Mouse (Mus musculus) splenic B cell, adult 2 months (primary cell): ENCODE measurements around the gene Gnb2.

Source experiments
- DNase-seq: peaks from one replicate; pipeline ENCODE4 v3.0.0-alpha.2; 2011; ENCODE audit warnings: low read depth, low spot score
- H3K27me3 ChIP-seq: 2 replicates; pipeline ENCODE4 v1.6.1; 2012; ENCODE audit warnings: mild to moderate bottlenecking, low read length, moderate library complexity, mixed read lengths; ENCODE audit not compliant: control insufficient read depth, poor library complexity, insufficient read depth, severe bottlenecking
- H3K36me3 ChIP-seq: 2 replicates; pipeline ENCODE4 v1.6.1; 2012; ENCODE audit warnings: mild to moderate bottlenecking, low read length, moderate library complexity, mixed read lengths; ENCODE audit not compliant: control insufficient read depth, poor library complexity, insufficient read depth, severe bottlenecking

Gene Gnb2

GRCm38 (mm10) chr5:137553411-137553837 is 20.1 kb upstream of the Gnb2 start, which contains the start of gene Actl6b:
Gene Actl6b, plus strand, starts transcription at chr5:137553517.
- peak; percentile 38 for DNase-seq
- Histone ChIP-seq H3K27me3 (peaks cover 5% of the 10 kb centered on the region), H3K36me3 (no peaks in the 10 kb centered on the region)

GRCm38 (mm10) chr5:137553000-137553399 is 19.7 kb upstream of the Gnb2 start:
- Histone ChIP-seq H3K36me3 (no peaks in the 10 kb centered on the region), H3K27me3 (peaks cover 5% of the 10 kb centered on the region)
- no peak for DNase-seq

DNA sequence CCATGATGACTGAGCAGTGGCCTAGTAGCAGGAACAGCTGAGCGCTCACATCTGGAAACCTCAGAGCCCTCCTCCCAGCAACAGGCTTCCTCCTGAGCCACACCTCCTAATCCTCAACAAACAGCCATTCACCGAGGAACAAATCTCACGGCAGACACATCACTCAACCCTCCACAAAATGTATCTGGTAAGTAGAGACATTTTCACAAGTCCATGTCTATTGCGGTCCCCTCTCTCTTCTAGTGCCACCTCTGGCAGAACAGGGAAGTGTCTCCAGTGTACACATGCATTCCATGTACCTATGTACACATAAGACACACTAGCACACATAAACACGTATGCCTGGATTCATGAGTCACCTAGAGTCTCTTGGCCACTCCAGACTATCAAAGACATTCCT is 17.8 kb upstream of the Gnb2 start:
- H3K36me3 ChIP-seq: no peaks in the 10 kb centered on the region
- H3K27me3 ChIP-seq: peaks cover 3% of the 10 kb centered on the region
- DNase-seq: peak; percentile 49

DNA sequence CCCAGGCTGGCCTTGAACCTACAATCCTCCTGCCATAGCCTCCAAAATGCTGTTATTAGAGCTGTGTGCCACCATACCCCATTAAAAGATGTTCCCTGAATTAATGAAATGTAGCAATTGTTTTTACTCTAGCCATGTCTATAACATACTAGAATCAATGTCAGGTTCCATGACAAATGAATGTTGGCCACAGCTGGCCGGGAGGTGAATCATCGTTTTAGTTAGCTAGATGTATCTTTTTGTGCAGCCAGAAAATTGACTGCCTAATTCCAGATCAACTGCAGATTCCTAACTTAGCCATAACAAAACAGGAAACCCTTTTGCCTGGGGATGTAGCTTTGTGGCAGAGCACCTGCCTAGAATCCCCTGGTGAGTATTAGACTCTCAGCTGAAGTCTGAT is 16.5 kb upstream of the Gnb2 start:
- Histone ChIP-seq H3K27me3 (peaks cover 2% of the 10 kb centered on the region), H3K36me3 (no peaks in the 10 kb centered on the region)
- no peak for DNase-seq

GRCm38 (mm10) chr5:137545596-137545995 is 12.3 kb upstream of the Gnb2 start:
- no peaks in the 10 kb centered on the region for H3K27me3 ChIP-seq
- H3K36me3 ChIP-seq: no peaks in the 10 kb centered on the region
- DNase-seq: no peak

GRCm38 (mm10) chr5:137544926-137545325 is 11.6 kb upstream of the Gnb2 start:
- Histone ChIP-seq H3K36me3 (no peaks in the 10 kb centered on the region), H3K27me3 (no peaks in the 10 kb centered on the region)
- DNase-seq: no peak

DNA sequence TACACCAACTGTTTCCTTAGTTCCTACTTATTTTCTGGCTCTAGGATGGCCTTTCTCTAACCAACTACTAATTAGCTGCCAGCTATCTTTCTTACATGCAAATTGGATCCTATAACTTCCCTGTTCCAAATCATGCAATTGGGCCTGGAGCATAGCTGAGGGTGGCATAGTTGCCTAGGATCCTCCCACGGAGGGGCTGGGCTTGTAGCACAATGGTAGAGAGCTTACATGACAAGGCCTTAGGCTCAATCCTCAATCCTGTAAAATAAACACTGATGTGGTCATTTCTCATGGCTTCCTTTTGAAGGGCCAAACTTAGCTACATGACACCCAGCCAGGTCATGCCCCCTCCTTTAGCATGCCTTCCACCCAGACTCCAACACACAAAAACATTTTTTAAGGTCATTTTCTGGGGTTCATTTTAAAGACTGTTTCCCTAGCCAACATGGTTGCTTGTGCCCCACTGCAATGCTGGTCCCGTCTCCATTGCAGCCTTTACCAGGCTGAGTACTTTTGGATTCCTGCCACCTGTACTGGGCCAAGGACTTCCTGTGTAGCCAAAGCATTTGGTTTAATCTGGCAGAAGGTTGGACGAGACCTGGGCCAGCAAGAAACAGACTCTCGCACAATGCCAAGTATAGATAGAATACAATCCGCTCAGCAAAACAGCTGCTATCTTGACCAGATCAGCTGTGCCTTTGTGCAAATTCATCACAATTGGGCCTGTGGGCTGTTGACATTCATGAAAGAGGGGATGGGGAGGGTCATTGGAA is 8.6 kb upstream of the Gnb2 start:
- DNase-seq: no peak
- H3K36me3 ChIP-seq: no peaks in the 10 kb centered on the region
- H3K27me3 ChIP-seq: no peaks in the 10 kb centered on the region

DNA sequence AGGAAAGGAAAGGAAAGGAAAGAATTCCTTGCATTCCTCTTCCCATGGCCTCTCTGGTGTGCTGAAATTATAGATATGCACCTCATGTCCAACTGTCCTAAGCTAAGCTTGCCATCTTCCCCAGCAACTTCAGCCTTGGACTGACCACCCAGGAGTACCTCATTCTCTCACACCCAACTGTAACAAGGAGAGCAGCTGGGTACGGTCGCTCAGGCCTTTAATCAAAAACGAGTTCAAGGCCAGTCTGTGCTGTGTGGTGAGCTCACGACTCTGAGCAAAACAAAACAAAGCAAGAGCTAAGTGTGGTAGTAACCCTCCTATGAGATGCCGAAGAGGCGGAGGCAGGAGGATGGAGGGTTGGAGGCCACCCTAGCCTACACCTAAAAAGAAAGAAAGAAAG is 7.7 kb upstream of the Gnb2 start:
- H3K36me3 ChIP-seq: no peaks in the 10 kb centered on the region
- DNase-seq: no peak
- H3K27me3 ChIP-seq: no peaks in the 10 kb centered on the region

- DNase-seq: no peak
These were observed 6.0 kb upstream of the Gnb2 start for GRCm38 (mm10) chr5:137539291-137539801.

GRCm38 (mm10) chr5:137537461-137537860 is 4.2 kb upstream of the Gnb2 start:
- DNase-seq: no peak
- H3K36me3 ChIP-seq: no peaks in the 10 kb centered on the region
- no peaks in the 10 kb centered on the region for H3K27me3 ChIP-seq

More at GRCm38 (mm10) chr5:137539291-137539801, 6.0 kb upstream of the Gnb2 start:
- Histone ChIP-seq H3K27me3 (no peaks in the 10 kb centered on the region), H3K36me3 (no peaks in the 10 kb centered on the region)

GRCm38 (mm10) chr5:137535318-137535717 is 2.0 kb upstream of the Gnb2 start:
- no peaks in the 10 kb centered on the region for H3K27me3 ChIP-seq
- no peaks in the 10 kb centered on the region for H3K36me3 ChIP-seq
- DNase-seq: no peak

DNA sequence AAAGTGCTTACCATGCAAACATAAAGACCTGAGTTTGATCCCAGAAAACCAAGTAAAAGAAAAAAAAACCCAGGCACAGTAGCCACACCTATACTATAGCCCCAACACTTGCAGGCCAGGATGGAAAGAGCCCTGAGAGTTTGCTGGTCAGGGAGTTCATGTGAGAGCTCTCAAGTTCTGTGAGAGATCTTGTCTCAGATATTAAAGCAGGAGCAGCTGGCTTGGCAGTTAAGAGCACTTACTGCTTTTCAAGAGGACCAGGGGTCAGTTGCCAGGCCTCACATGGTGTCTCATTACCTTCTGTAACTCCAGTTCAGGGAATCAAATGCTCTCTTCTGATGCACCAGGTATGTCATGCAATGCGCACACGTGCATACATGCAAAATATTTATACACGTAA is 1.5 kb upstream of the Gnb2 start:
- no peak for DNase-seq
- H3K36me3 ChIP-seq: peaks cover 3% of the 10 kb centered on the region; the same call in 1 of the 2 replicates
- H3K27me3 ChIP-seq: no peaks in the 10 kb centered on the region

DNA sequence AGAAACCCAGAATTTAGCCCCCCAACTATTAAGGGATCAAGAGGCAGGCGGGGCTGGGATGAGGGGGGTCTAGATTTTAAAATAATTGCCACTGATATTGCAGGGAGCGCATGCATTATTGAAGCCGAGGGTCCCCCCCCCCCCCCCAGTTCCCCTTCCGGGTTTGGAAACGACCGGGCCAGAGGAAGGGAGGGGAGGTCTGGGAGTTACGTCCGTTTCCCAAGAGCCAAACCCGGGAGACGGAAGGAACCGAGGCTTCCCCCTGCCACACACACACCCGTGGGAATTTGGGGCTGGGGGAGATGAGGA is 548 bp downstream of the Gnb2 start:
- Histone ChIP-seq H3K36me3 (peaks cover 9% of the 10 kb centered on the region), H3K27me3 (no peaks in the 10 kb centered on the region)
- DNase-seq: no peak

GRCm38 (mm10) chr5:137532131-137532807 is 1.0 kb downstream of the Gnb2 start:
- DNase-seq: peak; percentile 33
- Histone ChIP-seq H3K36me3 (peaks cover 9% of the 10 kb centered on the region), H3K27me3 (no peaks in the 10 kb centered on the region)

GRCm38 (mm10) chr5:137531414-137532130 is 1.7 kb downstream of the Gnb2 start:
- peak; percentile 50 for DNase-seq

More at GRCm38 (mm10) chr5:137531414-137532130, 1.7 kb downstream of the Gnb2 start:
- peaks cover 14% of the 10 kb centered on the region for H3K36me3 ChIP-seq
- no peaks in the 10 kb centered on the region for H3K27me3 ChIP-seq
